Mouse (Mus musculus): ENCODE results near the gene Paqr7.

DNA sequence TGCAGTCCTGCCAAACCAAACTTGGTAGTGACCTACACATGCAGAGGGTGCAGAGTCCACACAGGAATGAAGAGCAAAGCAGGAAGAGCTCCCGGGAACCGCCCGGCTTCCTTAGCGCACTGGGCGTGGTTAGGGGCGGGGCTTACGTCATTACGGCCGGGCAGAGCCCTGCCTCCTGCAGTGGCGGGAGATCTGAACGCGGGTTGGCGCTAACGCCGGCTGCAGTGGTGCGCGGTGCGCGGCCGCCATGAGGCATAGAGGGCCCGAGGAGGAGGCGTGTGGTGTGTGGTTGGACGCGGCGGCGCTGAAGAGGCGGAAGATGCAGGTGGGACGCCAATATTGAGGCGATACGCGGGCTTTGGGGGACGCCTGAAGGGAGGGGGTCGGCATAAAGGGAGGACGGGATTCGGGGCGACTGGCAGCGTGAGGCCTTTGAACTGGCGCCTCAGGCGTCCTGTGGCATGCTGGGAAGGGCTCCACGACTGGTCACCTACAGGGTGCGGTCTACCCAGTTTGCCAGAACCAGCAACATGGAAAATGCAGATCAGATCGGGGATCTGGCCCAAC lies 14.4 kb downstream of the Paqr7 start, which contains the start of gene Aunip:
- TF ChIP-seq POLR2A (IDR thresholded peaks at IDR 0.05; ENCODE audit: insufficient read depth, low read depth, low read length): peak; percentile 75
- TF ChIP-seq CTCF (IDR thresholded peaks at IDR 0.05): peak; percentile 20; the same call in 1 of the 2 replicates

Data from heart, adult 2 months (tissue).